Mouse (Mus musculus): ENCODE results near the gene Inhbe.
"Not testable (repeated sequence)": the region's sequence is repeated elsewhere in the genome, so short reads cannot be mapped to it uniquely, and the experiment has no call there.

Inhbe gene

GRCm38 (mm10) chr10:127322178-127322577 lies 32.0 kb downstream of the Inhbe start:
- no peak for DNase-seq

GRCm38 (mm10) chr10:127321621-127322020 lies 32.6 kb downstream of the Inhbe start, which contains the start of gene Arhgap9:
Arhgap9 (plus strand) TSS chr10:127321964.
- DNase-seq = no peak

- DNase-seq = no peak
These were observed 34.2 kb downstream of the Inhbe start for GRCm38 (mm10) chr10:127319969-127320368.

DNA sequence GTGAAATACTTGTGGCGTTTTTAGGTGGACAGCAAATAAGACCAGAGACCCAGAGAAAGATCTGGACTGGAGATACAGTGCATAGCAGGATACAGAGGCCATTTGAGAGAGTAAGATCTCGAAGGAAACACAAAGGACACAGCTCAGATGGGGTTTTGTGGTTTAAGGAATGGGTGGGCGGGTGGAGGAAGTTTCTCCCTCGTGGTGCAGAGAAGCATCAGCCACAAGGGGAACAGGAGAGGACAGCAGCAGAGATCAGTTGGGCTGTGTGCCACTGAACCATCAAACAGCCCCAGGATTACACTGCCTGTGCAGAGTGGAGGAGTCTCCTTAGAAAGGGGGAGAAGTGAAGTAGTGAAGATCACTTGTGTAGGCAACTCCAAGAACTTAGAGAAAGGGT lies 36.2 kb downstream of the Inhbe start:
- DNase-seq = no peak

DNA sequence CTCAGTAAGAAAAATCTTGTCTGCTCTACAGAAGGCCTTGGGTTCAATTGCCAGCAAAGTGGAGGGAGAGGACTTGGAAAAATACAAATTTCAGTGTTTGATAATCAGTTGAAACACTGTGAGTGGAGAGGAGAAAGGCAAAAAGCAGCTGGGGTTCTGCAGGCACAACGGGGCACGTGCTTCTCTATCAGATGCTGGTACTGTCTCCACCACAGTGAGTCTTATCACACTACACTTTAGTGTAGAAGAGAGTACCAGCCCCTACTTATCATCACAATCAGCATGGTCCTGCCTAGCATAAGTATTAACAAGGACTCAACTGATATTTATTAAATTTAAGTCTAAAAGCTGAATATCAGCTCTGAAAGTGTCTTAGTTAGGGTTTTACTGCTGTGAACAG lies 36.9 kb downstream of the Inhbe start:
- no peak for DNase-seq

DNA sequence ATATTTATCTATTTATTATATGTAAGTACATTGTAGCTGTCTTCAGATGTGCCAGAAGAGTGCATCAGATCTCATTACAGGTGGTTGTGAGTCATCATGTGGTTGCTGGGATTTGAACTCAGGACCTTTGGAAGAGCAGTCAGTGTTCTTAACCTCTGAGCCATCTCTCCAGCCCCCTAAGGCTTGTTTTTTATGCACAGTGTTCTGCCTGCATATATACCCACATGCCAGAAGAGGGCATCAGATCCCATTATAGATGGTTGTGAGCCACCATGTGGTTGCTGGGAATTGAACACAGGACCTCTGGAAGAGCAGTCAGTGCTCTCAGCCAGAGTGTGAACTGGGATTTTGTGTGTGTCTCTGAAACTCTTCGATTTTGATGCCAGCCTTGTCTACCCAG lies 39.3 kb downstream of the Inhbe start:
- not testable (repeated sequence) for DNase-seq

DNA sequence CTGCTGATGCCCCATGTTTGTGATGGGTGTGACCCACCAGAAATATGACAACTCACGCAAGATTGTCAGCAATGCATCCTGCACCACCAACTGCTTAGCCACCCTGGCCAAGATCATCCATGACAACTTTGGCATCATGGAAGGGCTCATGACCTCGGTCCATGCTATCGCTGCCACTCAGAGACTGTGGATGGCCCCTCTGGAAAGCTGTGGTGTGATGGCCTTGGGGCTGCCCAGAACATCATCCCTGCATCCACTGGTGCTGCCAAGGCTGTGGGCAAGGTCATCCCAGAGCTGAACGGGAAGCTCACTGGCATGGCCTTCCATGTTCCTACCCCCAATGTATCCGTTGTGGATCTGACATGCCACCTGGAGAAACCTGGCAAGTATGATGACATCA lies 40.7 kb downstream of the Inhbe start:
- DNase-seq = not testable (repeated sequence)

GRCm38 (mm10) chr10:127312858-127313257 lies 41.4 kb downstream of the Inhbe start:
- DNase-seq = no peak

GRCm38 (mm10) chr10:127312356-127312676 lies 41.9 kb downstream of the Inhbe start:
- peak; percentile 84 for DNase-seq

- DNase-seq = peak; percentile 94
These were observed 42.5 kb downstream of the Inhbe start, which contains the start of gene Mars for GRCm38 (mm10) chr10:127311476-127312355. Mars (minus strand) TSS chr10:127311786.

DNA sequence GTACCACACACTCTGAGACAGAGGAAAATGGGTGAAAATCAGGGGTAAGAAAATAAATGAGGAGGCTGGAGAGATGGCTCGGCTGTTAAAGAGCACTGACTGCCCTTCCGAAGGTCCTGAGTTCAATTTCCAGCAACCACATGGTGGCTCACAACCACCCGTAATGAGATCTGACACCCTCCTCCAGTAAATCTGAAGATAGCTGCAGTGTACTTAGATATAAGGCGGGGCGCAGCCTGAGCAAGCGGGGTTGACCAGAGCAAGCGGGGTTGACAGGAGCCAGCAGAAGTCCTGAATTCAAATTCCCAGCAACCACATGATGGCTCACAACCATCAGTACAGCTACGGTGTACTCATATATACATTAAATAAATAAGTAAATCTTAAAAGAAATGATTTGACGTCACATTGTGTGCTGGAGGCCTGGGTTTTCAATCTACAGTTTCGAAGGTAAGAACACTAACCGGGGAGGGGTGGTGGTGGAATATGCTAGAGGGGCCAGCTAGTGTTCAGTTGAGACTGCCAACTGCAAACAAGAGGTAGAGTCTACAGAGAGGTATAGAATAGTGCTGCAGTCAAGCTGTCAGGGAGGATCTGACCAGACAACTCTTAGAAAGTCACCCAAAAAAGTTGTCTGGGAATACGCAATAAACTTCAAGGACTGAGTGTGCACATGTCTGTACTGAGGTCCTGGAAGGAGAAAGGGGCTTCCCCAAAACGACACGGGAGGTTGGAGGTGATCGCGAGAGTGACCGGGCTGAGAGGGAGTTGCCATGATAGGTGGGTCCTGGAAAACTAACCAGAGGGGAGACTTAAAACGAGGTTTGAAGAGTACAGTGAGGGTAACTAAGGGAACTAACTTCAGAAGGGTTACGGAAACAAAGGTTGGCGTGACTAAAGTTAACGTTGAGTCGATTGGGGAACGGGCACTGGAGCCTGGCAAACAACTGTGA lies 43.4 kb downstream of the Inhbe start:
- peak; percentile 54 for DNase-seq

DNA sequence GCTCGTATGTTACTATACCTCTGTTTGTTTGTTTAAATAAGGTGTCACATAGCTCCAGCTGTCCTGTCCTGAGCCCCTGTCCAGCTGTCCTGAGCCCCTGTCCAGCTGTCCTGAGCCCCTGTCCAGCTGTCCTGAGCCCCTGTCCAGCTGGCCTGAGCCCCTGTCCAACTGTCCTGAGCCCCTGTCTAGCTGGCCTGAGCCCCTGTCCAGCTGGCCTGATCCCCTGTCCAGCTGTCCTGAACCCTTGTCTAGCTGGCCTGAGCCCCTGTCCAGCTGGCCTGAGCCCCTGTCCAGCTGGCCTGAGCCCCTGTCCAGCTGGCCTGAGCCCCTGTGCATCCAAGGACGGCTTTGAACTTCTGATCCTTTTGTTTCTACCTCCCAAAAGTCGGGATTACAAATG lies 45.0 kb downstream of the Inhbe start:
- DNase-seq = not testable (repeated sequence)

GRCm38 (mm10) chr10:127303136-127303535 lies 51.1 kb downstream of the Inhbe start:
- no peak for DNase-seq

GRCm38 (mm10) chr10:127300361-127300760 lies 53.9 kb downstream of the Inhbe start:
- DNase-seq = no peak

Measured in cerebellum, adult 9-11 months (tissue).